In genomic region chr8:86903104-86903503, GRCm38 (mm10) we compare ENCODE assay signal across 9 mouse cellular contexts. TPM values are rescaled to one million over a fixed set of nuclear protein-coding genes. Genes with fewer than 3 reads are reported as not detected.
DNase-seq lines count a peak whose midpoint lies in the region; ATAC-seq and TF ChIP-seq lines count a peak whose summit lies in the region.
"Had no signal": no experiment of that assay in that cellular context is flagged by ENCODE, and none has a peak within 500 bp of the region (broad histone marks: within the 10 kb centered on the region; RNA-seq: fewer than 3 reads in every experiment).

No protein-coding gene starts in this region.

- no peak overlapping the region for H3K4me2 ChIP-seq in kidney, postnatal 0 days (ENCODE audit: low read length)
- no peak overlapping the region for H3K4me2 ChIP-seq in liver, embryonic 13.5 days
- H3K4me2 ChIP-seq: heart, embryonic 15.5 days had no signal

- 5% methylated on average over 10 of the region's 10 CpGs for WGBS in kidney, postnatal 0 days
- WGBS in liver, embryonic 13.5 days (ENCODE audit: insufficient replicate concordance): 3% methylated on average over 10 of the region's 10 CpGs

- no peaks in the 10 kb centered on the region for H3K9me3 ChIP-seq in G1E (replicated peaks)
- H3K9me3 ChIP-seq in kidney, postnatal 0 days (replicated peaks; ENCODE audit: low read length): no peaks in the 10 kb centered on the region
- H3K9me3 ChIP-seq in liver, embryonic 13.5 days (replicated peaks): no peaks in the 10 kb centered on the region
- H3K9me3 ChIP-seq: heart, embryonic 15.5 days had no signal

- H3K4me3 ChIP-seq in G1E (ENCODE audit: low read depth, low read length): no peak overlapping the region
- no peak overlapping the region for H3K4me3 ChIP-seq in kidney, postnatal 0 days (replicated peaks; ENCODE audit: low read depth, low read length)
- no peak overlapping the region for H3K4me3 ChIP-seq in liver, embryonic 13.5 days (replicated peaks)
- H3K4me3 ChIP-seq: heart, embryonic 15.5 days had no signal

- H3K36me3 ChIP-seq in G1E (replicated peaks): no peaks in the 10 kb centered on the region
- no peaks in the 10 kb centered on the region for H3K36me3 ChIP-seq in kidney, postnatal 0 days (ENCODE audit: insufficient read depth, low read length)
- H3K36me3 ChIP-seq in liver, embryonic 13.5 days: no peaks in the 10 kb centered on the region
- H3K36me3 ChIP-seq: heart, embryonic 15.5 days had no signal

- no peaks in the 10 kb centered on the region for H3K4me1 ChIP-seq in G1E (ENCODE audit: insufficient read depth, low read depth, low read length)
- H3K4me1 ChIP-seq in kidney, postnatal 0 days (replicated peaks; ENCODE audit: insufficient read depth, low read length): 0 out of 2 replicates have a peak, but pooled peaks cover 3% of the 10 kb centered on the region
- peaks cover 7% of the 10 kb centered on the region; the same call in 1 of the 2 replicates for H3K4me1 ChIP-seq in liver, embryonic 13.5 days (replicated peaks)

- 0 out of 2 replicates have a peak, but pooled peaks have one; percentile 40 for ATAC-seq in G1E (ENCODE audit: extremely low read depth, insufficient number of reproducible peaks, low FRiP score, poor library complexity, severe bottlenecking)
- no peak for ATAC-seq in kidney, postnatal 0 days (replicated peaks; ENCODE audit: low FRiP score, low read depth)
- no peak for ATAC-seq in liver, embryonic 13.5 days (ENCODE audit: low read depth)

- peak; percentile 93 for TF ChIP-seq CTCF in G1E (IDR thresholded peaks at IDR 0.05; ENCODE audit: low read depth, low read length)
- peak; percentile 99 for TF ChIP-seq CTCF in kidney, postnatal 0 days (IDR thresholded peaks at IDR 0.05; ENCODE audit: low read depth)

- DNase-seq in 3T3-L1 (ENCODE audit: low read depth, low spot score) (peak; percentile 87), G1E (ENCODE audit: low spot score) (peak; percentile 57)
- peak; percentile 62 for DNase-seq in cerebellum, adult 11-12 months
- DNase-seq in gastrocnemius, adult 18-20 months (ENCODE audit: low spot score): peak; percentile 85
- peak; percentile 81 for DNase-seq in kidney, postnatal 0 days (ENCODE audit: low spot score)
- peak; percentile 45 for DNase-seq in liver, embryonic 13.5 days
- DNase-seq in retina, postnatal 7 days (ENCODE audit: low read depth, low spot score): peak; percentile 54
- DNase-seq in urinary bladder, adult 2 months (ENCODE audit: low spot score): peak; percentile 72

- H3K27me3 ChIP-seq in G1E (ENCODE audit: insufficient read depth, low read length): peaks cover 8% of the 10 kb centered on the region
- H3K27me3 ChIP-seq in kidney, postnatal 0 days (ENCODE audit: insufficient read depth, low read length): no peaks in the 10 kb centered on the region
- no peaks in the 10 kb centered on the region for H3K27me3 ChIP-seq in liver, embryonic 13.5 days
- H3K27me3 ChIP-seq: heart, embryonic 15.5 days had no signal

- H3K27ac ChIP-seq in kidney, postnatal 0 days: no peak overlapping the region
- H3K27ac ChIP-seq in liver, embryonic 13.5 days: no peak overlapping the region

- H3K9ac ChIP-seq in kidney, postnatal 0 days (ENCODE audit: low read depth, low read length): no peak overlapping the region
- no peak overlapping the region for H3K9ac ChIP-seq in liver, embryonic 13.5 days
- H3K9ac ChIP-seq: heart, embryonic 15.5 days had no signal

RNA-seq across cellular contexts. Expression of gene N4bp1, which starts 18.0 kb away (rescaled TPM):
- total RNA-seq in G1E (2014; fragmentation: Nextera tagmentation) (30.1 and 32.7 TPM in 2 replicates), G1E (2017) (10.6 and 11.4 TPM in 2 replicates)
- 12.7 and 17.2 TPM in 2 replicates for polyA plus RNA-seq in G1E (2012)
- 10 to 100 TPM; 16.4 to 18.2 TPM for total RNA-seq in gastrocnemius, adult 18-20 months (2021)
- polyA plus RNA-seq in kidney, postnatal 0 days (2015; fragmentation: Nextera tagmentation; extraction: Ambion mirVana): 5.6 and 6.3 TPM in 2 replicates
- 2.8 and 3.0 TPM in 2 replicates for polyA plus RNA-seq in liver, embryonic 13.5 days (2015; fragmentation: Nextera tagmentation; extraction: Ambion mirVana)
- 7.3 and 11.4 TPM in 2 replicates for polyA plus RNA-seq in urinary bladder, adult 2 months (2012; rRNA removed)
